Mouse (Mus musculus) CH12.LX (cell line): ENCODE measurements around the gene Hist1h3g. TPM values are rescaled to one million over a fixed set of nuclear protein-coding genes. Genes with fewer than 3 reads are reported as not detected.

Experiments used
- DNase-seq: peaks from one replicate; pipeline ENCODE4 v3.0.0-alpha.2; 2013; ENCODE audit errors: extremely low read depth
- H3K27ac ChIP-seq: 2 replicates; pipeline ENCODE4 v1.5.1; 2012; ENCODE audit warnings: low read depth, mild to moderate bottlenecking, control low read depth, moderate library complexity; ENCODE audit not compliant: insufficient read depth
- H3K27me3 ChIP-seq: replicated peaks from 2 replicates; pipeline ENCODE3; 2012; ENCODE audit warnings: inconsistent platforms
- H3K36me3 ChIP-seq, 2 experiments: replicated peaks in 1 of 2; 2 replicates each; pipeline versions ENCODE3 to v1.6.1; 2012; ENCODE audit warnings: inconsistent platforms in 1 of 2, low read length in 1 of 2, mild to moderate bottlenecking in 1 of 2, mixed read lengths in 1 of 2, moderate library complexity in 1 of 2; ENCODE audit not compliant: control insufficient read depth in 1 of 2, insufficient read depth in 1 of 2
- H3K4me1 ChIP-seq, 2 experiments: 2 replicates each; pipeline ENCODE4 v1.6.1; 2012; ENCODE audit warnings: inconsistent platforms in 1 of 2, moderate library complexity in 1 of 2; ENCODE audit not compliant: insufficient read depth in 2 of 2, control insufficient read depth in 1 of 2
- H3K4me2 ChIP-seq: 2 replicates; pipeline ENCODE4 v1.6.1; 2012; ENCODE audit warnings: low read depth, mild to moderate bottlenecking, control low read depth; ENCODE audit not compliant: poor library complexity, insufficient read depth, severe bottlenecking
- H3K4me3 ChIP-seq, 3 experiments: fragments of 150-350 bp in 1 of 3; sonication (generic) in 1 of 3; replicated peaks in 1 of 3; 2 replicates each; pipeline versions ENCODE3 to v1.5.1; 2011 to 2012; ENCODE audit warnings: low read depth in 2 of 3, low read length in 2 of 3, mild to moderate bottlenecking in 2 of 3, moderate library complexity in 2 of 3, control low read depth in 1 of 3, improper control_type of control experiment in 1 of 3, inconsistent platforms in 1 of 3, mixed read lengths in 1 of 3; ENCODE audit not compliant: poor library complexity in 1 of 3
- H3K79me2 ChIP-seq: replicated peaks from 2 replicates; pipeline ENCODE4 v1.6.1; 2012; ENCODE audit warnings: mild to moderate bottlenecking, moderate library complexity; ENCODE audit not compliant: control insufficient read depth, poor library complexity, insufficient read depth, severe bottlenecking; ENCODE audit errors: extremely low read depth
- H3K9ac ChIP-seq: 2 replicates; pipeline ENCODE4 v1.6.1; 2012; ENCODE audit warnings: low read depth, mild to moderate bottlenecking, control low read depth, moderate library complexity; ENCODE audit not compliant: insufficient read depth
- H3K9me3 ChIP-seq: replicated peaks from 2 replicates; pipeline ENCODE3; 2012; ENCODE audit warnings: low read length, inconsistent platforms, mixed read lengths
- BHLHE40 ChIP-seq: IDR thresholded peaks from 2 replicates; pipeline ENCODE4 v1.6.1; 2011; ENCODE audit warnings: mild to moderate bottlenecking, low read depth, low read length, improper control_type of control experiment
- CHD2 ChIP-seq: IDR thresholded peaks from 2 replicates; pipeline ENCODE4 v1.6.1; 2011; ENCODE audit warnings: low read length, improper control_type of control experiment
- E2F4 ChIP-seq: IDR thresholded peaks from 2 replicates; pipeline ENCODE4 v1.6.1; 2011; ENCODE audit warnings: low read depth, low read length, improper control_type of control experiment; ENCODE audit not compliant: insufficient replicate concordance
- ELF1 ChIP-seq: IDR thresholded peaks from 2 replicates; pipeline ENCODE4 v1.6.1; 2014; ENCODE audit warnings: low read depth, mild to moderate bottlenecking, inconsistent platforms, low read length, improper control_type of control experiment
- EP300 ChIP-seq: IDR thresholded peaks from 2 replicates; pipeline ENCODE4 v1.6.1; 2011; ENCODE audit warnings: low read length, improper control_type of control experiment
- HCFC1 ChIP-seq: IDR thresholded peaks from 2 replicates; pipeline ENCODE4 v1.6.1; 2012; ENCODE audit warnings: low read depth, mild to moderate bottlenecking, inconsistent platforms, low read length, improper control_type of control experiment
- KAT2A ChIP-seq: IDR thresholded peaks from 2 replicates; pipeline ENCODE4 v1.6.1; 2012; ENCODE audit warnings: low read length, improper control_type of control experiment, inconsistent platforms; ENCODE audit not compliant: insufficient replicate concordance
- MAFK ChIP-seq: IDR thresholded peaks from 2 replicates; pipeline ENCODE4 v1.6.1; 2011; ENCODE audit warnings: low read length, improper control_type of control experiment; ENCODE audit not compliant: insufficient replicate concordance
- MEF2A ChIP-seq: IDR thresholded peaks from 2 replicates; pipeline ENCODE4 v1.6.1; 2014; ENCODE audit warnings: low read depth, mild to moderate bottlenecking, inconsistent platforms, low read length, improper control_type of control experiment, borderline replicate concordance
- NELFE ChIP-seq: IDR thresholded peaks from 2 replicates; pipeline ENCODE4 v1.6.1; 2011; ENCODE audit warnings: low read depth, low read length, improper control_type of control experiment
- NRF1 ChIP-seq: IDR thresholded peaks from 2 replicates; pipeline ENCODE4 v1.6.1; 2014; ENCODE audit warnings: low read depth, mild to moderate bottlenecking, inconsistent platforms, low read length, improper control_type of control experiment, moderate library complexity
- PAX5 ChIP-seq: IDR thresholded peaks from 2 replicates; pipeline ENCODE4 v1.6.1; 2012; ENCODE audit warnings: low read length, inconsistent platforms, mixed read lengths
- RAD21 ChIP-seq: IDR thresholded peaks from 2 replicates; pipeline ENCODE4 v1.6.1; 2011; ENCODE audit warnings: low read depth, mild to moderate bottlenecking, low read length, improper control_type of control experiment, moderate library complexity
- SMC3 ChIP-seq: IDR thresholded peaks from 2 replicates; pipeline ENCODE4 v1.6.1; 2011; ENCODE audit warnings: low read depth, low read length, improper control_type of control experiment
- TBP ChIP-seq: conservative IDR thresholded peaks from 2 replicates; pipeline ENCODE4 v1.6.1; 2011; ENCODE audit warnings: low read depth, low read length, improper control_type of control experiment
- UBTF ChIP-seq: IDR thresholded peaks from 2 replicates; pipeline ENCODE4 v1.6.1; 2012; ENCODE audit warnings: low read depth, mild to moderate bottlenecking, inconsistent platforms, low read length, improper control_type of control experiment, moderate library complexity
- ZC3H11A ChIP-seq: IDR thresholded peaks from 2 replicates; pipeline ENCODE4 v1.6.1; 2012; ENCODE audit warnings: low read depth, mild to moderate bottlenecking, inconsistent platforms, low read length, improper control_type of control experiment
- ZKSCAN1 ChIP-seq: IDR thresholded peaks from 2 replicates; pipeline ENCODE4 v1.6.1; 2012; ENCODE audit warnings: low read depth, inconsistent platforms, low read length, improper control_type of control experiment, borderline replicate concordance
- ZNF384 ChIP-seq: IDR thresholded peaks from 2 replicates; pipeline ENCODE4 v1.6.1; 2012; ENCODE audit warnings: low read depth, low read length, improper control_type of control experiment, inconsistent platforms
- dilution Hi-C: fragments of 300-500 bp; cut with MboI; formaldehyde crosslinking; loops from 2 replicates; pipeline ENCODE4 v1.14.3; 2020; ENCODE audit warnings: low sequenced_read_pairs; ENCODE audit not compliant: extremely low pct_unique_long_range_greater_than_20kb, extremely low pct_ligation_motif_present
- in situ Hi-C: fragments of 300-500 bp; cut with MboI; formaldehyde crosslinking; loops from 3 replicates; pipeline ENCODE4 v1.14.3; 2019; ENCODE audit warnings: low sequenced_read_pairs, low pct_ligation_motif_present, low pct_unique_long_range_greater_than_20kb, mixed read lengths
- polyA plus RNA-seq: library from polyadenylated mRNA; unstranded; fragments of >175 nt; gene quantifications from 2 replicates; pipeline ENCODE4 v1.2.1, GENCODE M21; 2012; ENCODE audit warnings: low read depth; ENCODE audit not compliant: insufficient read length
- total RNA-seq, 2 experiments: library from RNA; depleted of rRNA; stranded (reverse); fragments of 300-350 nt in 1 of 2; fragments of >200 nt in 1 of 2; gene quantifications; 2 replicates each; pipeline ENCODE4 v1.2.3; 2012 to 2014

Gene Hist1h3g
- total and polyA plus RNA-seq, 3 experiments = 3.4 to 608 (median 75.3) TPM

- no peaks in the 10 kb centered on the region for H3K27me3 ChIP-seq
- in situ Hi-C loops (loop anchor here (5.0 to 25.0 kb wide), 3 partner anchors 89 to 1584 kb away; partner anchors contain the start of genes Hist1h2ah, Hist1h2bk and Zfp184), dilution Hi-C loops (no loop called here)
- peak overlapping the region; percentile 71 for H3K4me2 ChIP-seq
- no peak overlapping the region for H3K27ac ChIP-seq
- peak overlapping the region in 2 of 3 experiments; percentile 26 to 35 for H3K4me3 ChIP-seq
- H3K9me3 ChIP-seq = no peaks in the 10 kb centered on the region
- no peaks in the 10 kb centered on the region for H3K36me3 ChIP-seq
- TF ChIP-seq HCFC1 (no peak), KAT2A (0 out of 2 replicates have a peak, but pooled peaks have one; percentile 35), ZNF384 (peak; percentile 86), BHLHE40 (no peak), E2F4 (peak; percentile 87; the same call in 1 of the 2 replicates), MEF2A (peak; percentile 35; the same call in 1 of the 2 replicates), NRF1 (peak; percentile 66; the same call in 1 of the 2 replicates), SMC3 (no peak), TBP (peak; percentile 100), RAD21 (no peak), PAX5 (no peak), ELF1 (peak; percentile 98), EP300 (no peak), MAFK (peak; percentile 97)
- TF ChIP-seq, all 38 proteins: peak for 8
- H3K79me2 ChIP-seq = no peaks in the 10 kb centered on the region
- peaks cover 0 to 41% of the 10 kb centered on the region in 2 experiments; a peak in 2 of 4 replicates for H3K4me1 ChIP-seq
- peak; percentile 85 for DNase-seq
- H3K9ac ChIP-seq = peak overlapping the region; percentile 19; the same call in 1 of the 2 replicates
These were observed 13.5 kb upstream of the Hist1h3g start for GRCm38 (mm10) chr13:23521703-23522102.

GRCm38 (mm10) chr13:23523976-23524375, 11.2 kb upstream of the Hist1h3g start:
- in situ Hi-C loops = loop anchor here (5.0 to 25.0 kb wide), 3 partner anchors 92 to 1587 kb away; partner anchors contain the start of genes Hist1h2ah, Hist1h2bk and Zfp184

More at GRCm38 (mm10) chr13:23523976-23524375, 11.2 kb upstream of the Hist1h3g start:
- dilution Hi-C loops = no loop called here
- Histone ChIP-seq H3K27me3 (no peaks in the 10 kb centered on the region), H3K4me1 (peaks cover 3 to 53% of the 10 kb centered on the region in 2 experiments; a peak in 3 of 4 replicates), H3K9me3 (no peaks in the 10 kb centered on the region), H3K36me3 (no peaks in the 10 kb centered on the region), H3K9ac (no peak overlapping the region), H3K27ac (no peak overlapping the region), H3K4me2 (peak overlapping the region; percentile 8; the same call in 1 of the 2 replicates), H3K79me2 (no peaks in the 10 kb centered on the region), H3K4me3 (no peak overlapping the region)
- no peak for DNase-seq
- TF ChIP-seq ZC3H11A = no peak
- TF ChIP-seq SMC3 = no peak
- TF ChIP-seq CHD2 = no peak
- no peak for TF ChIP-seq ZKSCAN1
- no peak for TF ChIP-seq NELFE
- TF ChIP-seq HCFC1 = no peak
- no peak for TF ChIP-seq UBTF
